Mouse (Mus musculus): Measurements from ENCODE around the gene Ski. TPM values are rescaled to one million over a fixed set of nuclear protein-coding genes. Genes with fewer than 3 reads are reported as not detected.

The Ski gene
- polyA plus RNA-seq (2015; fragmentation: Nextera tagmentation; extraction: Ambion mirVana) = 15.8 and 16.7 TPM in 2 replicates

DNA sequence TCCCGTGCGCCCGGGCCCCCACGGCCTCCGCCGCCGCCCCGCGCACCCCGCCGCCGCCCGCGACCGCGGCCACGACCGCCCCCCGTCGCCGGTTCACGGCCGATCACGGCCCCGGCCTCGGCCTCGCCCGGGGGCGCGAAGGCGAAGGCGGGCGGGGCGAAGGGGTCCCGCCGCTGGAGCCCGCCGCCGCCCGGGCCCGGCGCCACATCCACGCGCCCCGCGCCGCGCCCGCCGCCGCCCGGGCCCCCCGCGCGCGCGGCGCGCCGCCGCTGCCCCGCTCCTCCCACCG lies at the start of gene Ski:
Gene Ski, minus strand, starts transcription at position 41 of the 289 bp plus-strand sequence.
- Histone ChIP-seq H3K9me3 (ENCODE audit: control insufficient read depth, low read length) (no peaks in the 10 kb centered on the region), H3K4me2 (ENCODE audit: low read depth, low read length) (peak within 1 kb of the TSS; percentile 97), H3K9ac (ENCODE audit: low read length) (peak within 1 kb of the TSS; percentile 94), H3K27me3 (ENCODE audit: control insufficient read depth, insufficient read depth, low read depth, low read length) (no peaks in the 10 kb centered on the region), H3K4me1 (replicated peaks; ENCODE audit: control insufficient read depth, insufficient read depth, low read length) (peaks cover 37% of the 10 kb centered on the region), H3K27ac (ENCODE audit: low read length) (peak within 1 kb of the TSS; percentile 97), H3K4me3 (ENCODE audit: low read length) (peak within 1 kb of the TSS; percentile 90), H3K36me3 (ENCODE audit: control insufficient read depth, insufficient read depth, low read length) (no peaks in the 10 kb centered on the region)
- no peak for ATAC-seq (ENCODE audit: low read depth)
- WGBS = 1% methylated on average over 28 of the region's 63 CpGs

DNA sequence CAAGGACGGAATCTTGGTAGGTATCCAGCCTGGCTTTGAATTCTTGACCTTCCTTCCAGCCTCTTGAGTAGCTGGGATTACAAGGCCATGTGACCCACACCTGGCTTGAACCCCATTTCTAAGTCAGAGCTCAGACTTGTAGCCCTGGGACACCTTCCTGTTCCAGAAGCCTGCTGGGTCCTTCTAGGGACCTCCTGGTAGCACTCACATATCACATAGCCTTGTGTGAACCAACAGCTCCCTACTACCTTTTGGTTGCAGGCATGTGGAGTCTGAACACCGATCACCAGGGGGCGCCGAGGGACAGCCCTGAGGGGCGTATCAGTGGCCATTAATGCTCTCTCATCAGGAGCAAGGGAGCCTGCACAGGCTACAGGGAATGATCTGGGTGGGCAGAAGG lies 46.0 kb upstream of the Ski start:
- no peaks in the 10 kb centered on the region for H3K27me3 ChIP-seq (ENCODE audit: control insufficient read depth, insufficient read depth, low read depth, low read length)
- peaks cover 16% of the 10 kb centered on the region for H3K4me1 ChIP-seq (replicated peaks; ENCODE audit: control insufficient read depth, insufficient read depth, low read length)
- no peak overlapping the region for H3K9ac ChIP-seq (ENCODE audit: low read length)
- no peak overlapping the region for H3K4me3 ChIP-seq (ENCODE audit: low read length)
- 16% methylated on average over 5 of the region's 5 CpGs for WGBS
- no peak overlapping the region for H3K27ac ChIP-seq (ENCODE audit: low read length)
- H3K36me3 ChIP-seq (ENCODE audit: control insufficient read depth, insufficient read depth, low read length) = no peaks in the 10 kb centered on the region
- no peak overlapping the region for H3K4me2 ChIP-seq (ENCODE audit: low read depth, low read length)
- peak; percentile 38; the same call in 1 of the 2 replicates for ATAC-seq (ENCODE audit: low read depth)
- H3K9me3 ChIP-seq (ENCODE audit: control insufficient read depth, low read length) = no peaks in the 10 kb centered on the region

DNA sequence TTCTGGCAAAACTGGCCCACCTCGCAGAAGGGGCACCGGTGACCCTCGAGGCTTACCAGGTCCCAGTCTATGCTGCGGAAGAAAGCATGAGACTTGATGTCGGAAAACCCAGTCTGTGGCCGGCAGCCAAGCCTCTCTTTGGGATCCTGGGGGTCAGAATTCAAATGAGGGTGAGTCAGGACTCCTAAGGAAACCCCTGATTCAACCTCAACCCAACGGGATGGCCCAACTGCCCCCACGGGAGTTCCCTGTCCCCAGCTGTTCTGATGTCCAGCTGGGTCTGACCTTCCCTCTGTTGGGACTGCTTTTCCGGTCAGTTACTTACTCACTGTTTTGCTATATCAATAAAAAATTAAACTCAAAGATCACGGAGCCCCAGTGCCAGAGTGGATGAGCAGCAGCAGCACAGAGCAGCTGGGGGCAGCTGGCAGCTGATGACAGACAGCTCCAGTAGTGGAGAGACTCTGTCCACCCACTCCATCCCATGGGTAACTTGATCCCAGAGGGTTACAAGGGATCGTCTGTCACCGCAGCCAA lies 45.3 kb upstream of the Ski start:
- Histone ChIP-seq H3K9me3 (ENCODE audit: control insufficient read depth, low read length) (no peaks in the 10 kb centered on the region), H3K4me3 (ENCODE audit: low read length) (no peak overlapping the region), H3K9ac (ENCODE audit: low read length) (no peak overlapping the region), H3K4me2 (ENCODE audit: low read depth, low read length) (no peak overlapping the region), H3K27me3 (ENCODE audit: control insufficient read depth, insufficient read depth, low read depth, low read length) (no peaks in the 10 kb centered on the region), H3K27ac (ENCODE audit: low read length) (peak overlapping the region; percentile 56; the same call in 1 of the 2 replicates), H3K4me1 (replicated peaks; ENCODE audit: control insufficient read depth, insufficient read depth, low read length) (peaks cover 16% of the 10 kb centered on the region), H3K36me3 (ENCODE audit: control insufficient read depth, insufficient read depth, low read length) (no peaks in the 10 kb centered on the region)
- peak; percentile 73 for ATAC-seq (ENCODE audit: low read depth)
- 33% methylated on average over 12 of the region's 12 CpGs for WGBS

DNA sequence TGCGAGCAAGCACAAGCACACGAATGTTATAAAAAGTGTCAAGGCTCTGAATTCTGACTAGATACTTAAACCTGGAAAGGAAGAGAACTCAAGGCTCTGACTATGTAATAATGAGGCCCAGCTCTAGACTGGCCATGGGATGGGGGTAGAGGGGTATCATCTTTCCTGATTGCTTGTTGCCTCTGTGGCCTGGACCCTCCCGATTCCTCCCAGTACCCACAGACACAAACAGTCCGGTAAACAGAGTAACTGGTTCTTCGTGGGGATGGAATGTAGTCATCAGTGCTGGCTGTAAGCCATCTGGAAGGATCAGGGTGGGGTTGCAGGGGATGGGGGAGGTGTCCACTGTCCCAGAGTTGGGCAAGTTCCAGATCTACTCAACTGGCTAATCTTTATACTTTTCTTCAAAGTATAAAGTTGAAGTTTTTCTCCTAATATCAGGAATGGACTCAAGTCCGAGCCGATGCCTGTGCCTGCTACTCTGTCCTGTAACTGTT lies 44.7 kb upstream of the Ski start:
- Histone ChIP-seq H3K4me2 (ENCODE audit: low read depth, low read length) (no peak overlapping the region), H3K4me3 (ENCODE audit: low read length) (no peak overlapping the region), H3K9me3 (ENCODE audit: control insufficient read depth, low read length) (no peaks in the 10 kb centered on the region), H3K4me1 (replicated peaks; ENCODE audit: control insufficient read depth, insufficient read depth, low read length) (peaks cover 16% of the 10 kb centered on the region), H3K27ac (ENCODE audit: low read length) (peak overlapping the region; percentile 56; the same call in 1 of the 2 replicates), H3K27me3 (ENCODE audit: control insufficient read depth, insufficient read depth, low read depth, low read length) (no peaks in the 10 kb centered on the region), H3K9ac (ENCODE audit: low read length) (no peak overlapping the region), H3K36me3 (ENCODE audit: control insufficient read depth, insufficient read depth, low read length) (no peaks in the 10 kb centered on the region)
- 38% methylated on average over 7 of the region's 7 CpGs for WGBS
- peak; percentile 26; the same call in 1 of the 2 replicates for ATAC-seq (ENCODE audit: low read depth)

DNA sequence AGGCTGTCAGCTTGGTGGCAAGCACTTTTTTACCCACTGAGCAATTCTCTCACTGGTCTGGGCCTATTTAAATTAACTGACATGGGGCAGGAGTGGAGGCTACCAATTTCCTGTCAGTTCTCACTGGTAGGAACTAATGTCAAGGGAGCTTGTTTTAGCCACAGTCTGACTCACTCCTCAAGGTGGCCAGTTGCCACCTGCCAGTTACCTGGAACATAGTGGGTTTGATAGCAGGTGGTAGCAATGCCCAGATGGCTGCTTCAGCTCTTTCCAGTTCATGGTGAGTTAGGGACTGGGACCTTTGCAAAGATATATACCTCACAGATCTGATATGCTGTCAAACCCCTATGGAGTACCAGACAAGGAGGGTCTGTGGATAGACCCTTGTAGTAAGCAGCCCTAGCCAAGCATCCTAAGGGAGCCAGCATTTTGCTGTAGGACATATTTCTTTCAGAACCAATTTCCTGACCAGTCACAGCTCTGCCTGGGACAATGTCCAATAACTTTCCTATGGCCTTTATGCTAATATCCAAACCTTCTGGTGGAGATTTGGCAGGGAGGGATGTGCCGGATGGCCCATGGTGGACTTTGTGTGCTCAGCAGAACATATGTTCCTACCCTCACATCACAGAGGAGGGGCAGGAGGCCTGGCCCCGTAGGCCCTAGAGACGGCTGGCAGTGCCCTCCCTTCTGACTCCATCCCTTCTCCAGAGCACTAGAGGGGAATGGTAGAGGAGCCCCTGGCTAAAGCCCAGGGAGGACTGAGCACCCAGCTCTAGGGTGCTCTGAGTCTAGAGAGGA lies 42.3 kb upstream of the Ski start:
- H3K27me3 ChIP-seq (ENCODE audit: control insufficient read depth, insufficient read depth, low read depth, low read length) = no peaks in the 10 kb centered on the region
- peaks cover 16% of the 10 kb centered on the region for H3K4me1 ChIP-seq (replicated peaks; ENCODE audit: control insufficient read depth, insufficient read depth, low read length)
- H3K27ac ChIP-seq (ENCODE audit: low read length) = no peak overlapping the region
- H3K36me3 ChIP-seq (ENCODE audit: control insufficient read depth, insufficient read depth, low read length) = peaks cover 3% of the 10 kb centered on the region
- no peaks in the 10 kb centered on the region for H3K9me3 ChIP-seq (ENCODE audit: control insufficient read depth, low read length)
- ATAC-seq (ENCODE audit: low read depth) = no peak
- no peak overlapping the region for H3K4me3 ChIP-seq (ENCODE audit: low read length)
- H3K4me2 ChIP-seq (ENCODE audit: low read depth, low read length) = no peak overlapping the region
- 81% methylated on average over 3 of the region's 3 CpGs for WGBS
- no peak overlapping the region for H3K9ac ChIP-seq (ENCODE audit: low read length)

DNA sequence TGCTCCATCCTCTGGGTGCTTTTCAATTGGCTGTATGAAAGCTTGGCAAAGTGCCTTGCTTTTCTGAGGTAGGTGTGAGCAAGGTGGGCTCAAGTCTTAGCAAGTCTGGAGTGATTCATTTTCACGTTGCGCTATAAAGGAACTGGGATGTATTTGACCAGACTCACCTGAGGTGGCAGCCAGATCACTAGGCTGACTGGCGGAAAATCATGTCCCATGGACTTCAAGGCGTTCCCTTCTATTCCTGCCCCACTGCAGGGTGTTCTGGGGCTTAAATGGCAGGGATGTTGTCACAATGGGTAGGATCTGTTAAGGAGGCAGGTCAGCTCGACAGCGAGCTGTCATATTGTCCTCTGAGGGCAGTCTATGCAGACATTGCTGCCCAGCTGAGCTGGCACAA lies 29.9 kb upstream of the Ski start:
- Histone ChIP-seq H3K9ac (ENCODE audit: low read length) (peak overlapping the region; percentile 14; the same call in 1 of the 2 replicates), H3K9me3 (ENCODE audit: control insufficient read depth, low read length) (no peaks in the 10 kb centered on the region), H3K27ac (ENCODE audit: low read length) (no peak overlapping the region), H3K4me3 (ENCODE audit: low read length) (no peak overlapping the region), H3K36me3 (ENCODE audit: control insufficient read depth, insufficient read depth, low read length) (peaks cover 4% of the 10 kb centered on the region; the same call in 1 of the 2 replicates), H3K27me3 (ENCODE audit: control insufficient read depth, insufficient read depth, low read depth, low read length) (no peaks in the 10 kb centered on the region), H3K4me2 (ENCODE audit: low read depth, low read length) (no peak overlapping the region), H3K4me1 (replicated peaks; ENCODE audit: control insufficient read depth, insufficient read depth, low read length) (peaks cover 13% of the 10 kb centered on the region)
- WGBS = 78% methylated on average over 6 of the region's 6 CpGs
- ATAC-seq (ENCODE audit: low read depth) = no peak

DNA sequence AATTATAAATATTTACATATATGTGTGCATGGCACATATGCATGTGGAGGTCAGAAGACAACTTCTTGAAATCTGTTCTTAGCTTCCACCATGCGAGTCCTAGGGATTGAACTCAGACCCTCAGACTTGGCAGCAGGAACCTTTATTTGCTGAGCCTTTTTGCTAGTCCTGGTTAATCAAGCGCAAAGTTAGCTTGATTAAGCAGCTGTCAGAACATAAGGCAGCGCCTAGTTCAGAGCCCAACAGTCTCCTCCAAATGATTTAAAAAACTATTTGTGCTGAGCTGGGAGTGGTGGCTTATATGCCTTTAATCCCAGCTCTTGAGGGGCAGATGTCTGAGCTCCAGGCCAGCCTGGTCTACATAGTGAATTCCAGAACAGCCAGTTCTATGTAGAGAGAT lies 28.8 kb upstream of the Ski start:
- 50% methylated on average over 3 of the region's 3 CpGs for WGBS
- H3K9me3 ChIP-seq (ENCODE audit: control insufficient read depth, low read length) = no peaks in the 10 kb centered on the region
- no peaks in the 10 kb centered on the region for H3K27me3 ChIP-seq (ENCODE audit: control insufficient read depth, insufficient read depth, low read depth, low read length)
- peaks cover 3% of the 10 kb centered on the region; the same call in 1 of the 2 replicates for H3K36me3 ChIP-seq (ENCODE audit: control insufficient read depth, insufficient read depth, low read length)
- peak overlapping the region; percentile 79; the same call in 1 of the 2 replicates for H3K9ac ChIP-seq (ENCODE audit: low read length)
- peaks cover 20% of the 10 kb centered on the region for H3K4me1 ChIP-seq (replicated peaks; ENCODE audit: control insufficient read depth, insufficient read depth, low read length)
- no peak for ATAC-seq (ENCODE audit: low read depth)
- peak overlapping the region; percentile 71 for H3K4me2 ChIP-seq (ENCODE audit: low read depth, low read length)
- no peak overlapping the region; the same call in 1 of the 2 replicates for H3K27ac ChIP-seq (ENCODE audit: low read length)
- H3K4me3 ChIP-seq (ENCODE audit: low read length) = peak overlapping the region; percentile 55; the same call in 1 of the 2 replicates

DNA sequence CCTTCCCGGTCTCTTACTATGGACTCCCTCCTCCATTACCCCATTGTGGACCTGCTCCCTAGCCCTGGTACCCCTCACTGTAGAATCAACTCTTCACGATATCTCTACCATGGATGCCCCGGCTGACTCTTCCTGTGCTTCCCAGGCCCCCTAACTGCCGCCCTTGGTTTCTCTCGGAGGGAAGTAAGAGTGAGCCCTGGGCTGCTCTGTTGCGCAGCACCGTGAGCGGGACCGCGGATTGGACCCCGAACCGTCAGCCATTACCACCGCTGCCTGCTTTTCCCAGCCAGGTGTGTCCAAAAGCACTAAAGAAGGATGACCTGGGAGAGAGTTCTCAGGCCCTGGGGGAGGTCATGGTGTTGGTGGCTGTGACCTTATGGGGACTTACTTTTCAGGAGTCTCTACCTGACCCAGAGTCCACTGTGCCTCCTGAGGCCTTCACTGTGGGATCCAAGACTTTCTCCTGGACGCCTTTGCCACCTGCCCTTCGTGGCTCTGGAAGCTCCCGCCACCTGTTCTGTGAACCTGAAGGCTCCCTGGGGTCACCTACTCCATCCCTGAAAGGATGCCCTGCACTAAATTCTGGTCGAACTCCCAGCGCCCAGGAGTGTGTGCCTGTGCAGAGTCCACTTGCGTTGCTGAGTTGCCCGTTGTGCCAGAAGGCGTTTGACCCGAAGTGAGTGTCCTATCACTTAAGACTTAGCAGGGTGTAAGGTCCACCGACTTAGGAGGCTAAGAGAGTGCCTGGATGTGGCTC lies 28.1 kb upstream of the Ski start:
- no peaks in the 10 kb centered on the region for H3K36me3 ChIP-seq (ENCODE audit: control insufficient read depth, insufficient read depth, low read length)
- H3K9ac ChIP-seq (ENCODE audit: low read length) = peak overlapping the region; percentile 79
- peak; percentile 15 for ATAC-seq (ENCODE audit: low read depth)
- H3K4me2 ChIP-seq (ENCODE audit: low read depth, low read length) = peak overlapping the region; percentile 71
- H3K4me3 ChIP-seq (ENCODE audit: low read length) = peak overlapping the region; percentile 55
- peak overlapping the region; percentile 98 for H3K27ac ChIP-seq (ENCODE audit: low read length)
- H3K4me1 ChIP-seq (replicated peaks; ENCODE audit: control insufficient read depth, insufficient read depth, low read length) = peaks cover 23% of the 10 kb centered on the region
- WGBS = 7% methylated on average over 23 of the region's 23 CpGs
- H3K27me3 ChIP-seq (ENCODE audit: control insufficient read depth, insufficient read depth, low read depth, low read length) = no peaks in the 10 kb centered on the region
- H3K9me3 ChIP-seq (ENCODE audit: control insufficient read depth, low read length) = no peaks in the 10 kb centered on the region

All from lung, embryonic 16.5 days (tissue).